Mouse (Mus musculus) C2C12 (cell line): ENCODE data around the gene Timp2.

ENCODE experiments used
- CTCF ChIP-seq: IDR thresholded peaks from one replicate; pipeline ENCODE4 v1.5.1; 2011; ENCODE audit not compliant: control insufficient read depth, insufficient read depth, insufficient read length
- MAX ChIP-seq: IDR thresholded peaks from one replicate; pipeline ENCODE4 v1.6.1; 2011; ENCODE audit warnings: mild to moderate bottlenecking, control low read depth
- USF1 ChIP-seq: IDR thresholded peaks from one replicate; pipeline ENCODE4 v1.6.1; 2011; ENCODE audit warnings: low read depth, mild to moderate bottlenecking, control low read depth, moderate library complexity

GRCm38 (mm10) chr11:118330361-118330760 lies 25.2 kb downstream of the Timp2 start:
- TF ChIP-seq CTCF, result no peak
- no peak for TF ChIP-seq USF1
- TF ChIP-seq MAX, result no peak
